Mouse (Mus musculus) ovary, adult 2 months (tissue): ENCODE data around the gene Olfr286. TPM values are rescaled to one million over a fixed set of nuclear protein-coding genes. Genes with fewer than 3 reads are reported as not detected.

ENCODE experiments used
- polyA plus RNA-seq: library from polyadenylated mRNA; depleted of rRNA; stranded (reverse); fragments of >200 nt; gene quantifications from 2 replicates; pipeline ENCODE4 v1.2.3, GENCODE M21; 2012; rRNA removed

The Olfr286 gene
- polyA plus RNA-seq: not detected in 2 replicates

GRCm38 (mm10) chr15:98234350-98234749 is at the start of gene Olfr286:
Olfr286 (minus strand) TSS chr15:98234450.

GRCm38 (mm10) chr15:98257193-98257592 is 22.9 kb upstream of the Olfr286 start, which contains the start of gene H1fnt:
H1fnt (minus strand) TSS chr15:98257293.

DNA sequence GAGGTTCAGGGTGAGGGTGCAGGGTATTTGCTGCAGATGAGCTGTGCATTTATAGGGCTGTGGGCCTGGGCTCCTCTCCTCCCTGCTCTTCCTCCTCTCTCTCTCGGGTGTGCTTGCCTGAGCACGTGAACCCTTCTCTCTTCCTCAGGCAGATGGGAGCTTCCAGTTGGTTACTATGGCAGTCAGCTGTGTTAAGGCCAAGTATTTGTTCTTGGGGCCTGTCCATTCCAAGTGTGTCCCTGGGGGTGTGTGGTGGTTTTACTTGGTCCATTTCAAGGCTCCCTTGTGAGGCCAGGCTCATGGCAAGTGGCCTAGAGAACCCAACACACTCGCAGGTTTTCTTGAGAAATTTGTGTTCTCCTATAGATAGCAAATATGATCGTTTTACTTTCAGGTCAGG is 13.4 kb downstream of the Olfr286 start, which contains the start of the genes Gm44579 and Olfr287:
Gm44579 (minus strand) TSS at position 101 of the 400 bp plus-strand sequence.
Olfr287 (minus strand) TSS at position 180 of the 400 bp plus-strand sequence.

DNA sequence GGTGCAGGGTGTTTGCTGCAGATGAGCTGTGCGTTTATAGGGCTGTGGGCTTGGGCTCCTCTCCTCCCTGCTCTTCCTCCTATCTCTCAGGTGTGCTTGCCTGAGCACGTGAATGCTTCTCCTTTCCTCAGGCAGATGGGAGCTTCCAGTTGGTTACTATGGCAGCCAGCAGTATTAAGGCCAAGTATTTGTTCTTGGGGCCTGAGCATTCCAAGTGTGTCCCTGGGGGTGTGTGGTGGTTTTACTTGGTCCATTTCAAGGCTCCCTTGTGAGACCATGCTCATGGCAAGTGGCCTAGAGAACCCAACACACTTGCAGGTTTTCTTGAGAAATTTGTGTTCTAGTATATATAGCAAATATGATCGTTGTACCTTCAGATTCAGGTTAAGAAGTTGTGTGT is 38.8 kb downstream of the Olfr286 start, which contains the start of gene Olfr288:
Olfr288 (minus strand) TSS at position 101 of the 400 bp plus-strand sequence.

Other genes starting within 250 kb of the Olfr286 start
- 0.08 TPM in 1 of 2 replicates, not detected in the other for gene Col2a1, start 229.8 kb downstream of the Olfr286 start, polyA plus RNA-seq
- 33.9 and 41.1 TPM in 2 replicates for gene Pfkm, start 141.9 kb downstream of the Olfr286 start, polyA plus RNA-seq
- gene Senp1, start 140.7 kb downstream of the Olfr286 start, polyA plus RNA-seq: 8.7 and 9.9 TPM in 2 replicates
- 30.3 and 44.8 TPM in 2 replicates for gene Asb8, start 68.8 kb downstream of the Olfr286 start, polyA plus RNA-seq
- gene Ccdc184, start 67.3 kb downstream of the Olfr286 start, polyA plus RNA-seq: 4.9 and 5.2 TPM in 2 replicates
- gene Olfr288, start 38.9 kb downstream of the Olfr286 start, polyA plus RNA-seq: 0.66 and 1.4 TPM in 2 replicates
- not detected in 2 replicates for gene Gm44579, start 13.5 kb downstream of the Olfr286 start, polyA plus RNA-seq
- gene Olfr287, start 13.4 kb downstream of the Olfr286 start, polyA plus RNA-seq: 0.24 and 0.88 TPM in 2 replicates
- not detected in 2 replicates for gene H1fnt, start 22.8 kb upstream of the Olfr286 start, polyA plus RNA-seq
- gene Zfp641, start 61.7 kb upstream of the Olfr286 start, polyA plus RNA-seq: 2.1 and 2.3 TPM in 2 replicates
- gene Olfr285, start 82.9 kb upstream of the Olfr286 start, polyA plus RNA-seq: not detected in 2 replicates
- gene Olfr284, start 106.5 kb upstream of the Olfr286 start, polyA plus RNA-seq: not detected in 2 replicates
- gene Olfr283, start 146.5 kb upstream of the Olfr286 start, polyA plus RNA-seq: not detected in 2 replicates
- not detected in 2 replicates for gene Olfr282, start 196.8 kb upstream of the Olfr286 start, polyA plus RNA-seq
- gene Olfr281, start 218.1 kb upstream of the Olfr286 start, polyA plus RNA-seq: not detected in 2 replicates
- not detected in 2 replicates for gene OR5BS1P, start 235.4 kb upstream of the Olfr286 start, polyA plus RNA-seq
- gene Lalba, start 248.3 kb upstream of the Olfr286 start, polyA plus RNA-seq: not detected in 2 replicates